Mouse (Mus musculus) cerebellum, postnatal 4 days (tissue): ENCODE measurements around the gene Lman2.
A peak's percentile ranks its signal among the peaks of the same experiment; 100 is the strongest.

Source experiments
- DNase-seq, 2 experiments: peaks; one replicate each; pipeline ENCODE4 v3.0.0; 2022; ENCODE audit warnings: low spot score in 2 of 2, mixed read lengths in 1 of 2

Lman2 gene

GRCm38 (mm10) chr13:55371007-55371681, 8.6 kb upstream of the Lman2 start:
- no peak for DNase-seq

- DNase-seq: no peak
Observed at GRCm38 (mm10) chr13:55370234-55370633, 7.7 kb upstream of the Lman2 start.

GRCm38 (mm10) chr13:55369531-55370114, 7.0 kb upstream of the Lman2 start, which contains the start of gene Rgs14:
TSS of gene Rgs14 (plus strand) at chr13:55369732.
- DNase-seq: no peak

DNA sequence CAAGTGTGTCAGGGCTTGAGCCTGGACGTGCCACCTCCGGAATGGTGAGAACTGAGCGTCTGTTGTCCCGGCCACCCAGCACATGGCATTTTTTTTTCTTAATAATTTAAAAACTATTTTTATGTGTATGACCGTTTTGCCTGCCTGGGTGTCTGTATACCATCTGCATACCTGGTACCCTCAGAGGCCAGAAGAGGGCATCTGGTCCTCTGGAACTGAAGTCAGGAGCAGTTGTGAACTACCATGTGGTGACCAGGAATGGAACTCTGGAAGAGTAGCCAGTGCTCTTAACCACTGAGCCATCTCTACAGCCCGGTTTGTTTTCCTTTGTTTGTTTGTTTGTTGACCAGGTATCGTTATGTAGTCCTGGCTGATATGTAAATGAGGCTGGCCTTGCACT, 5.8 kb upstream of the Lman2 start:
- no peak for DNase-seq

- DNase-seq: no peak
Observed at GRCm38 (mm10) chr13:55361974-55362452, 570 bp downstream of the Lman2 start.

DNA sequence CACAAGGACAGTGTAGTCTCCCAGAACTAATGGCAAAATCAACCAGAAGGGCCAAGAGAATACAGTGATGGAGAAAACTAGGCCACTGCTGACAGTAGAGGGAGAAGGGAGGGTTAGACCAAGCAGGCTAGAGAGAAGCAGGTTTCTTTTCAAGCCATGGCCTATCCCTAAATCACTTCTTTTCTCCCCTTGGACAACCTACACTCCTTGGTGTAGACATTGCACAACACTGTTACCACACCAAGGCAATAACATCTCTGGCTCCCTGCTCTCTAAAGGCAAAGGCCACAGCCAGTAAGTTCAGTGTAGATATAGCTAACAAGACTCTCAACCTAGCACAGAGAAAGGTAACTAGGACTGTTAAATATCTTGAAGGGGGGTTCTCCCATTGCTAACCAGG, 1.4 kb downstream of the Lman2 start:
- no peak for DNase-seq

DNA sequence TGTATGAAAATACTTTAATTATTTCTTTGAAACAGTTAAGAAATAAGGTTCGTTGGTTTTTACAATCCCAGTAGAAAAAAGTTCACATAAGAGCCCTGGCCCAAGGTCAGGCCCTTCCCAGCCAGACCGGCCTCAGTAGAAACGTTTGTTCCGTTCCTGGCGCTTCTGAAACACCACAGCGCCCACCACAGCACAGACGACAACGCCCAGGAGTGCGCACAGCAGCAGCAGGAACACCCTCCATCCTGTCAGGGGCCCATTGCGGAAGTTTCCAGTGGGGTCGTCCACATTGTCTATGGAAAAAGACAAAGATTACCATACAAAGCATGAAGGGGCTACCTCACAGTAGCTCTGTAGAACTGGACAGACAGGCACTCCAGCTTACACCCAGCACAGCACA, 15.8 kb downstream of the Lman2 start:
- DNase-seq: no peak

GRCm38 (mm10) chr13:55344286-55344685, 18.3 kb downstream of the Lman2 start:
- DNase-seq: no peak

- DNase-seq: no peak
Observed at GRCm38 (mm10) chr13:55342469-55342868, 20.1 kb downstream of the Lman2 start.

DNA sequence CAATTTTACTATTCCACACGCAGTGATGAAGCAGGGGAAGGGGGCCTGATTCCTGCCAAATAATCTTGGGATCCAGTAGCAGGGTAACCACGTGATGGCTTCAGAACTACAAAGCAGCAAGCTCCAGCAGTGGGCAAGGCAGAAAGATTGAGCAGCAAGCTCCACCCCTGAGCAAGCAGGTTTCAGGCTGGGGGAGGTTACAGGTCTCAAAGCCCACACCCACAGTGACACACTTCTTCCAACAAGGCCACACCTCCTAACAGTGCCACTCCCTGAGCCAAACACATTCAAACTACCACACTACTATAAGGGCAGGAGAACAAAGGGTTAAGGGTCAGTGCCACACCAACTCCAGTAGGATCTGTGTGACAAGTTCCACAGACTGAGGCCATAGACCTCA, 23.3 kb downstream of the Lman2 start:
- no peak for DNase-seq

- no peak for DNase-seq
Observed at GRCm38 (mm10) chr13:55338131-55339054, 24.2 kb downstream of the Lman2 start.

- no peak for DNase-seq
Observed at GRCm38 (mm10) chr13:55337341-55337975, 25.1 kb downstream of the Lman2 start.

- DNase-seq: no peak
Observed at GRCm38 (mm10) chr13:55335701-55336100, 26.9 kb downstream of the Lman2 start.

DNA sequence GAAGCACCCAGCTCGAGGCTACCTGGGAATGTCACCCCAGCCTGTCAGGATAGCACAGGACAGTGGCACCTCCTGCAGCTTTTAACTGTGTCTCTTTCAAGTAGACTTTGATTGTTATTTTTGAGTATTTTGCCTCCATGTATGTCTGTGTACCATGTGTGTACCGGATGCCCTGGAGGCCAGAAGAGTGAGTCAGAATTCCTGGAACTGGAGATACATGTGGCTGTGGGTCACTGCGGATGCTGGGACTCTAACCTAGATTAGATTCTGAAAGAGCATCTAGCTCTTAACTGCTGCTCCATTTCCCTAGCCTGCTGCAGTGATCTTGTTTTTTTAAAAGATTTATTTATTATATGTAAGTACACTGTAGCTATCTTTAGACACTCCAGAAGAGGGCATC, 30.3 kb downstream of the Lman2 start:
- no peak for DNase-seq

- no peak for DNase-seq
Observed at GRCm38 (mm10) chr13:55330567-55331400, 31.8 kb downstream of the Lman2 start.

DNA sequence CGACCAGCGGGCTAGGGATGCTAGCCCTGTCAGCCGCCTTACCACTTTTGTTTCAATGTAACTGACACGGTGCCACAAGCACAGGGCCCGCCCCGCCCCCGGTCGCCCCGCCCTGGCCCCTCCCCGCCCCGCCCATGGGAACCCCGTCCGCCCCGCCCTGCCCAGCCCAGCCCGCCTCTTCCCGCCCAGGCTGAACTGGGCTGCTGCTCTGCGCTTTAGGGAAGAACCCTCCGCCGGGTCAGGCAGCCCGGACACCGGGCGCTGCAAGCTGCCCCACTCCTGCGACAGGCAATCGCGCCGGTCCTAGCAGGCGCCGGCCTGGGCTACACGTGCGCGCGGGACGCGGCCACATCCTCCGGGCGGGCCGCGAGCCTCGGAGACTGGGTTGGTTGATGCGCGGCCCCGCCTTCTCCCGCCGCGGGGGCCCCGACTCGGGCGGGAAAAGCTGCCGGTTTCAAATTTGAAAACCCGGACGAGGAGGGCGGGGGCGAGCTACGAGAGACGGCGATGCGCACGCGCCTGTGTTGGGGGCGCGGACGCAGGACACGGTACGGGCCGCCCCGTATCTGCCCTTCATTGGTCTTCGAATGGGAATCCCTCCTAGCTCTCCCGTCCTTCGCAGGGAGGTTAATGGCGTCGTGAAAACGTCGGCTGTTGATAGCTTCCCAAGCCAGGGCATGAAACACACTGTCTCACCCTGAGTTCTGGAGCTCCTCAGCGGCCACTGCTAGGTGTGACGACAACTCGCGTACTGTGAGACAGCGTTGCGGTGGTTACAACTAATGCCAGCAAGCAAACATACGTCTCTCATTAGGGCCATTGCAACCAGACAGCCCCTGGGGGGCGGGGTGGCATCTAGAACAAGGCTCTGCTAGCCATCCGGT, 32.7 kb downstream of the Lman2 start, which contains the start of gene Mxd3:
TSS of gene Mxd3 (minus strand) at position 141 of the 884 bp plus-strand sequence.
- peak; percentile 67 to 90 for DNase-seq

DNA sequence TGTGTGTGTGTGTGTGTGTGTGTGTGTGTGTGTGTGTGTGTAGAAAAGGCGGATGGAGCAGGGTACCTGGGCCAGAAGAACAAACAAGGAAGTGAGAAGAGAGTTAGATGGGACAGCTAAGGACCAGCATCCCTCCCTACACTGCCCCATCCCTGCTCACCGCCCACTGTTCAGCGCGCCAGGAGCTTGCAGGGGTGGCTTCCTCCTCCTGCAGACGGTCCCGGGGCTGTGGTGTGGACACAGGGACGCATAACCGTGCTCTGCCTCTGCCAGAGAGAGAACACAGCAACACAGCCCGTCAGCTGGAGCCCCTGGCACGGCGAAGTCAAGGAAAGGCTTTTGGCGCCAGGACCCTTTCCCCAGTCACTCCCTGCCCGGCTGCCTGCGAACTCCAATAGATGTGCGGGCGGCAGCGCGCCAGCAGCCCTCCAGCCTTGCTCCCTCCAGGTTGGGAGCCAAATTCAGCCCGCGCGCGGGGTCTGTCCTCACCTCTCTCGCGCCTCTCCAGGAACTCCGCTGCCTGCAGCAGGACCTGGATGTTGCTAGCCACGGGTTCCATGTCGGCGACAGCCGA, 33.4 kb downstream of the Lman2 start:
- DNase-seq: peak; percentile 52 to 78

GRCm38 (mm10) chr13:55328641-55329040, 33.9 kb downstream of the Lman2 start:
- DNase-seq: no peak

- no peak for DNase-seq
Observed at GRCm38 (mm10) chr13:55328171-55328570, 34.4 kb downstream of the Lman2 start.
